Mouse (Mus musculus): ENCODE data around the gene Rpl10a.
"Not testable (repeated sequence)": the region's sequence is repeated elsewhere in the genome, so short reads cannot be mapped to it uniquely, and the experiment has no call there.

The Rpl10a gene

DNA sequence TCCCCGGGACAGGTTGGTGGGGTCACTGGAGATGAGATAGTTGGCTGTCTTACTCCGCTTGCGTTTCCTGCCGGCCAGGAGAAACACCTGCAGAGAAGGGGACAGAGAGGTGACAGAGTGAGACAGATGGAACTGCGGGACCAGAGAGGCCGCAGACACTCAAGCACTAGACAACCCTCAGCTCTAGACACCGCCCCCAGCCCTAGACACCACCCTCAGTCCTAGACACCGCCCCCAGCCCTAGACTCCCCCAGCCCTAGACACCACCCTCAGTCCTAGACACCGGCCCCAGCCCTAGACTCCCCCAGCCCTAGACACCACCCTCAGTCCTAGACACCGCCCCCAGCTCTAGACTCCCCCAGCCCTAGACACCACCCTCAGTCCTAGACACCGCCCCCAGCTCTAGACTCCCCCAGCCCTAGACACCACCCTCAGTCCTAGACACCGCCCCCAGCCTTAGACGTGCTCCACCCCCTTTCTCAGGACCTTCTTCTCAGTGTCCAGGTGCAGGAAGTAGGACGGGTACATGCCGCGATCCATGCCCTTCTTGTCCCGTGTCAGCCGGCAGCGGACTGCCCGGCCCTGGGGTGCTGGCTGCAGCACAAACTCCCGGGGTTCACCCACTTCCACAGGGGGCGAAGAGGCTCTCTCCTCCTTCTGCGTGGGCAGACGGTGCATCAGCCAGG lies 30.4 kb downstream of the Rpl10a start:
- DNase-seq (ENCODE audit: low spot score), result not testable (repeated sequence)

GRCm38 (mm10) chr17:28360531-28361277 lies 32.4 kb downstream of the Rpl10a start:
- no peak for DNase-seq (ENCODE audit: low spot score)

DNA sequence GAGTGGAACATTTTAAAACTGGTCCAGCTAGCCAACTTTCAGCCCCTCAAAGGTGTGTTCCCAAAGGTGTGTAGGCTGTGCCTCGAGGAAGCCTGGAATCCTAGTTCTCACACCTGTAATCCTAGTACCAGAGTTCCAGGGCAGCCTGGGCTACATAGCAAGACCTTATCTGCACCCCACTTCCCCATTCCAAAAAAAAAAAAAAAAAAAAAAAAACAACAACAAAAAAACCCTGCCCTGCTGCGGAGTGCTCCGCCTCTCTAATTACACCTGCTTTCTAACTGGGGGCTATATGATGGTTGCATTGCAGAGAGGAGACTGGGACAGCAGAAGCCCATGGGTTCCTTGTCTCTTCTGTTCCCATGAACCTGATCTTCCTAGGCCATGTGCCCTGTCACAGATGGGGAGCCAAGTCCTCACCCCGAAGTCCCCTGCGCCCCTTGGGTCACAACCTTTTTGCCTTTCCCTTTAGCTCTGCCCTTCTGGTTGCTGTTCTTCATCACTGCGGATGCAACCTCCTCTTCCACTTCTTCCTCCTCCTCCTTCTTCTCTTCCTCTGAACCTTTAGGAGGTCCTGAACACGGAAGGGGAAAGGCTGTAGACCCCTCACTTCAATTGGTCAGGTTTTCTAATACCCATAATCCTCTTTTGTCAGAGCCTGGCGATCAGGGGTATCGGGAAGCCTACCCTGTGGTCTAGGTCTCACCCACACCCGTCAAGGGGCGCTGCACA lies 33.8 kb downstream of the Rpl10a start:
- DNase-seq (ENCODE audit: low spot score), result no peak

- no peak for DNase-seq (ENCODE audit: low spot score)
These were observed 34.5 kb downstream of the Rpl10a start for GRCm38 (mm10) chr17:28362653-28363292.

- DNase-seq (ENCODE audit: low spot score), result no peak
These were observed 35.2 kb downstream of the Rpl10a start for GRCm38 (mm10) chr17:28363507-28363906.

DNA sequence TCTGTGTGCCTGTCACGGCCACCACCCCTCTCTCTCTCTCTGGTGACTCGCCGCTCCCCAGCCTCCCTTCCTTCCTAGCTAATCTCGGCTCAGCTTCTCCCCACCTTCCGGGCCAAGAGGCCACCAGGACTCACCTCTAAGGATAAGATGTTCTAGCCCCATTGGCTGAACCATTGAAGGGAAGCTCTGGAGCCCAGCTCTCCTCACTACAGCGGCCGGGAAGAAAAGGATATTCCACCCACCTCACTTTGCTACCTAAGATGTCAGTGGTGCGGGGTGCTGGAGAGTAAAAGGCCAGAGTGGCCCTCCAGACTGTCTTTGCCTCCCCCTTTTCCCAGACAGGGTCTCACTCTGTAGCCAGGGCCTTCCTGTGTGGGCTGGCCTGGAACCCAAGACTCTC lies 36.9 kb downstream of the Rpl10a start, which contains the start of gene Tulp1:
Tulp1 (minus strand) TSS at position 101 of the 400 bp plus-strand sequence.
- no peak for DNase-seq (ENCODE audit: low spot score)

- peak; percentile 90 for DNase-seq (ENCODE audit: low spot score)
These were observed 40.2 kb downstream of the Rpl10a start for GRCm38 (mm10) chr17:28368449-28368848.

- no peak for DNase-seq (ENCODE audit: low spot score)
These were observed 40.8 kb downstream of the Rpl10a start for GRCm38 (mm10) chr17:28369056-28369455.

GRCm38 (mm10) chr17:28371286-28371685 lies 43.0 kb downstream of the Rpl10a start:
- no peak for DNase-seq (ENCODE audit: low spot score)

- DNase-seq (ENCODE audit: low spot score), result no peak
These were observed 43.7 kb downstream of the Rpl10a start for GRCm38 (mm10) chr17:28371941-28372340.

GRCm38 (mm10) chr17:28373821-28374220 lies 45.5 kb downstream of the Rpl10a start:
- DNase-seq (ENCODE audit: low spot score), result peak; percentile 83

GRCm38 (mm10) chr17:28374494-28374893 lies 46.2 kb downstream of the Rpl10a start:
- DNase-seq (ENCODE audit: low spot score), result no peak

DNA sequence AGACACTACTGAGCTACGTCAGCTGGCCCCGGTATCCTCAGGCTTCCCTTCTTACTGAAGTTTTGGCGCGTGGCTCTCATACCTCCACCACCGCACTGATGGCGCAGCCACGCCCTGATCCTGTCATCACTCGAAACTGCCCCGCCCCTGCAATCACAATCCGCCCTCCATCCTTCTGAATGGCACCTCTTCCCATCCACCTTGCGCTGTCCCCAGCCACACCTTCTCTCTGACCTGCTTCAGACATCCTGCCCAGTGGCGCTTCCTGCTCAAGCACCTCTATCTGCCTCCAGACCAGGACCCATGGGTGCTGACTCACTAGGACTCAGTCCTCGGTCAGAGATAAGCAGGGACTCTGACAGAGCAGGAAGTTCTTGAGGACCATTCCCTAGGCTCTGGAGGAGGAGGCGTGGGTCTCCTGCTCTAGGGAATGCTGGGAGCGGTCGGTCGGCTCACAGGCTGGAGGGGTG lies 47.4 kb downstream of the Rpl10a start:
- DNase-seq (ENCODE audit: low spot score), result no peak

GRCm38 (mm10) chr17:28380255-28380654 lies 52.0 kb downstream of the Rpl10a start:
- no peak for DNase-seq (ENCODE audit: low spot score)

Data from testis, postnatal 10 days (tissue).